Mouse (Mus musculus): ENCODE data around the gene Mbnl2. TPM values are rescaled to one million over a fixed set of nuclear protein-coding genes. Genes with fewer than 3 reads are reported as not detected.

The Mbnl2 gene
- polyA plus RNA-seq, 1 experiment from 2014 or later, result 14.6 TPM

DNA sequence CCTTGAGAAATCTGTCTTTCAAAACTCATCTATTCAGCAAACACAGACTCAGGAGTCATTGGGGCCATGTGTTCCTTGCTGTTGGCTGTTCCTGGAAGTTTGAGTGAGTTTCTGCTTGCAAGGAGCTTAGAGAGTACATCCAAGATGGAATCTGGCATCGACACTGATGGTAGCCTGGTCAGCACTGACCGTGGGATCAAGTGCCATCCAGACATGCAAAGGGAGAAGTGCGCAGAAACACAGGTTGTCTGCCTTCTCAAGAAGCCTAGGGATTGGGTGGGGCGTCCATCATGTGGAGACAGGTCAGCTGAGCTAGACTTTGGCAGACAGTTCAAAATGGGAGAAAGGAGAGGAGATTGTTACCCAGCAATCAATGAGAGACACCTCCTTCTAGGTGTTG is 89.6 kb downstream of the Mbnl2 start:
- ATAC-seq (ENCODE audit: low read depth) (no peak), DNase-seq (no peak)
- no peak overlapping the region for H3K27ac ChIP-seq
- H3K36me3 ChIP-seq, result no peaks in the 10 kb centered on the region
- no peak overlapping the region for H3K4me2 ChIP-seq
- H3K9ac ChIP-seq, result no peak overlapping the region
- H3K9me3 ChIP-seq (replicated peaks), result no peaks in the 10 kb centered on the region
- H3K27me3 ChIP-seq, result no peaks in the 10 kb centered on the region
- no peak overlapping the region for H3K4me3 ChIP-seq (replicated peaks)
- WGBS (ENCODE audit: insufficient replicate concordance), result 71% methylated on average over 4 of the region's 4 CpGs
- H3K4me1 ChIP-seq (replicated peaks), result peaks cover 33% of the 10 kb centered on the region

DNA sequence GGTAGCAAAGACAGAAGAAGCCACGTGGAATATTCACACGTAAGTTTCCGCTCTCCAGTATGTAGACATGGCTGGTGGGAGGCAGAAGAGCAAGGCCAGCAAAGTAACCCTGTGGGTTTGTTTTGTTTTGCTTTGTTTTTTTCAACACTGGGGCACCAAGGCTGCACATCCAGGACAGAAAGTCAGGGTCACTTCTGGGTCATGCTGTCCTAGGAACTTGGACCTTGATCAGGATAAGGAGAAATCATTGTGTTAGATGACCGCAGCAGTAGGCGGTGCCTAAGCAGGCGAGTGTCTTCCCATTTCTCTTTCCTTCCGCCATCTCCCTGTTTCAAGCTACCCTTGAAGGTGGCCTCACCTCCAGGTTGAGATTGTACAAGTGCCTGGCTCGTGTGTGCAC is 91.5 kb downstream of the Mbnl2 start:
- H3K4me1 ChIP-seq (replicated peaks), result peaks cover 31% of the 10 kb centered on the region
- H3K4me2 ChIP-seq, result no peak overlapping the region
- H3K27ac ChIP-seq, result no peak overlapping the region
- 76% methylated on average over 8 of the region's 8 CpGs for WGBS (ENCODE audit: insufficient replicate concordance)
- H3K36me3 ChIP-seq, result no peaks in the 10 kb centered on the region
- no peak overlapping the region for H3K9ac ChIP-seq
- ATAC-seq (ENCODE audit: low read depth) (no peak), DNase-seq (no peak)
- no peaks in the 10 kb centered on the region for H3K9me3 ChIP-seq (replicated peaks)
- H3K27me3 ChIP-seq, result no peaks in the 10 kb centered on the region
- H3K4me3 ChIP-seq (replicated peaks), result no peak overlapping the region

GRCm38 (mm10) chr14:120367589-120367988 is 92.1 kb downstream of the Mbnl2 start:
- Histone ChIP-seq H3K36me3 (no peaks in the 10 kb centered on the region), H3K4me2 (no peak overlapping the region), H3K4me3 (replicated peaks) (no peak overlapping the region), H3K27me3 (no peaks in the 10 kb centered on the region), H3K4me1 (replicated peaks) (peaks cover 27% of the 10 kb centered on the region), H3K9ac (no peak overlapping the region), H3K27ac (no peak overlapping the region), H3K9me3 (replicated peaks) (no peaks in the 10 kb centered on the region)
- no peak for DNase-seq
- WGBS (ENCODE audit: insufficient replicate concordance), result 80% methylated on average over 4 of the region's 4 CpGs
- no peak for ATAC-seq (ENCODE audit: low read depth)

- Histone ChIP-seq H3K9me3 (replicated peaks) (no peaks in the 10 kb centered on the region), H3K4me3 (replicated peaks) (no peak overlapping the region), H3K27me3 (no peaks in the 10 kb centered on the region), H3K36me3 (no peaks in the 10 kb centered on the region), H3K27ac (no peak overlapping the region), H3K9ac (no peak overlapping the region), H3K4me2 (no peak overlapping the region), H3K4me1 (replicated peaks) (peaks cover 21% of the 10 kb centered on the region)
- DNase-seq, result no peak
- no peak for ATAC-seq (ENCODE audit: low read depth)
- WGBS (ENCODE audit: insufficient replicate concordance), result 79% methylated on average over 5 of the region's 5 CpGs
These were observed 93.0 kb downstream of the Mbnl2 start for GRCm38 (mm10) chr14:120368456-120368855.

DNA sequence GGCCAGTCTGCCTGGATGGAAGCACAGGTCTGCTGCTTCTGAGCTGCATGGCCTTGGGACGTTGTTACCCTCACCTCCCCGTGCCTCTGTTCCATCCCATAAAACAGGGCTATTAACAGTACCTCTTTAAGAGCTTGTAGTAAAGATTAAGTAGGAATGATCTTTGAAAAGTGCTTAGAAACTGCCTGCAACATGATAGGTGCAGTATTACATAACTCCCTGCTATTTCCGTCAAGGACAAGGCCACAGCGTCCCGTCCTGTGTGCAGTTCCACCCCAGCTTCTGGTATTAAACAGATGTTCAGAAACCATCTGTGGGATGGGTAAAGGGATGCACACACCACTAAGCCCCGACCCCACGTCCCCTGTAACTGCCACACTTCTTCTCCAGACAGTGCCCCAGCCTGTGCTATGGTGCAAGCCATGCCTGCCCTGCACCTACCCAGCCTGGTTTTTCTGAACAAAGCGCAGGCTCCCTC is 93.5 kb downstream of the Mbnl2 start:
- Histone ChIP-seq H3K9ac (no peak overlapping the region), H3K4me1 (replicated peaks) (peaks cover 21% of the 10 kb centered on the region), H3K4me3 (replicated peaks) (no peak overlapping the region), H3K36me3 (no peaks in the 10 kb centered on the region), H3K27me3 (no peaks in the 10 kb centered on the region), H3K9me3 (replicated peaks) (no peaks in the 10 kb centered on the region), H3K4me2 (no peak overlapping the region), H3K27ac (no peak overlapping the region)
- DNase-seq (no peak), ATAC-seq (ENCODE audit: low read depth) (peak; percentile 39; the same call in 1 of the 2 replicates)
- WGBS (ENCODE audit: insufficient replicate concordance), result 53% methylated on average over 8 of the region's 8 CpGs

DNA sequence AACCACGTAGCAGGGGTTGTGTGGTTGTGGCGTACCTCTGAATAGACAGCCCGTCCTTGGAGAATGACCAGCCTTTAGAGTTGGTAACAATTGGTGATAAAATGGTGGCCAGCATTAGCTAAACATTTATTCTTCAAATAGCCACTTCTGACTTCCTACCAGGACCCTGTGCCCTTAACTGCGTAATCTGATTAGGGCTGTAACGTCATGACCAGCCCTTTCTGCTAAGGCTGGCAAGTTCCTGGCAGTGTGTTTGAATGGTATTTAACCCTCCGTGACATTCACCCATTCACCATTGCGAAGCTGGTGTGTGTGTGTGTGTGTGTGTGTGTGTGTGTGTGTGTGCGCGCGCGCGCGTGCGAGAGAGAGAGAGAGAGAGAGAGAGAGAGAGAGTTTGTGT is 94.6 kb downstream of the Mbnl2 start:
- WGBS (ENCODE audit: insufficient replicate concordance), result 70% methylated on average over 14 of the region's 14 CpGs
- Histone ChIP-seq H3K27me3 (no peaks in the 10 kb centered on the region), H3K4me3 (replicated peaks) (no peak overlapping the region), H3K36me3 (no peaks in the 10 kb centered on the region), H3K27ac (no peak overlapping the region), H3K9ac (no peak overlapping the region), H3K4me2 (no peak overlapping the region), H3K4me1 (replicated peaks) (peaks cover 21% of the 10 kb centered on the region), H3K9me3 (replicated peaks) (no peaks in the 10 kb centered on the region)
- DNase-seq (no peak), ATAC-seq (ENCODE audit: low read depth) (no peak)

DNA sequence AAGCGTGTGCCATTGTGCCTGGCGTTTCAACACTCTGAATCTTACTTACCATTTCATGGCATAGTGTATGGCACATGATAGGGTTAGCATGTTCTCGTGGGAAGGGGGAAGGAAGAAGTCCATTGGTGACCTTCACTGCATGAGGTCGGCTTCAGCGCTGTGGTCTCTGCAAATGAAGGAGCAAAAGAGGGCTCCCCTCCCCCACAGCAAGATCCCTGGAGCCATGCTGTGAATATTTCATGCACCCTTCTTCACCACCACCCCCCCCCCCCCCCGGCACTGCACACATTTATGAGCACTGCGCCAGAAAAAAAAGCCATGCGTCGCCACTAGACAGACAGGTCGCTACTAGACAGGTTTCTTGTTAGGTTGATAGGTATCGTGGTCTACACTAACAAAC is 95.2 kb downstream of the Mbnl2 start:
- 64% methylated on average over 11 of the region's 11 CpGs for WGBS (ENCODE audit: insufficient replicate concordance)
- no peak overlapping the region for H3K9ac ChIP-seq
- no peaks in the 10 kb centered on the region for H3K9me3 ChIP-seq (replicated peaks)
- no peak overlapping the region for H3K4me2 ChIP-seq
- no peaks in the 10 kb centered on the region for H3K36me3 ChIP-seq
- ATAC-seq (ENCODE audit: low read depth), result no peak
- peaks cover 21% of the 10 kb centered on the region for H3K4me1 ChIP-seq (replicated peaks)
- no peak overlapping the region for H3K27ac ChIP-seq
- no peaks in the 10 kb centered on the region for H3K27me3 ChIP-seq
- H3K4me3 ChIP-seq (replicated peaks), result no peak overlapping the region
- DNase-seq, result no peak

DNA sequence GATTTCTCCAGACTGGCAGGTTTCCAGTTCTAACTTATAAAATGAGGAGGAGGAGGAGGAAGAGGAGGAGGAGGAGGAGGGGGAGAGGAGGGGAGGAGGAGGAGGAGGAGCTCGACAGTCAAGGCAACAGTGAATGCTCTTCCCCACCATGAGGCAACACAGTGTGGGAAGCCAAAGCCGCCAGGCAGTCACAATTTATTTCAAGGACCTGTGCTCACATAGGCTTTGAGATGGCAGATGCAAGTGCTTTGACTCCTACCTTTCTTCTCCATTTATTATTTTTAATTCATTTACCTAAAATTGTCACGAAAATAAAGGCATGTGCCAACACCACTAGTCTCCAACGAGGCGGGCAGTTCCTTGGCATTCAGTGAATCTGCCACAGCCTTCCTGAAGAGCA is 95.7 kb downstream of the Mbnl2 start:
- Histone ChIP-seq H3K4me1 (replicated peaks) (peaks cover 21% of the 10 kb centered on the region), H3K9ac (no peak overlapping the region), H3K36me3 (no peaks in the 10 kb centered on the region), H3K27me3 (no peaks in the 10 kb centered on the region), H3K4me3 (replicated peaks) (no peak overlapping the region), H3K9me3 (replicated peaks) (no peaks in the 10 kb centered on the region), H3K4me2 (no peak overlapping the region), H3K27ac (no peak overlapping the region)
- no peak for ATAC-seq (ENCODE audit: low read depth)
- no peak for DNase-seq
- WGBS (ENCODE audit: insufficient replicate concordance), result 67% methylated on average over 5 of the region's 5 CpGs

DNA sequence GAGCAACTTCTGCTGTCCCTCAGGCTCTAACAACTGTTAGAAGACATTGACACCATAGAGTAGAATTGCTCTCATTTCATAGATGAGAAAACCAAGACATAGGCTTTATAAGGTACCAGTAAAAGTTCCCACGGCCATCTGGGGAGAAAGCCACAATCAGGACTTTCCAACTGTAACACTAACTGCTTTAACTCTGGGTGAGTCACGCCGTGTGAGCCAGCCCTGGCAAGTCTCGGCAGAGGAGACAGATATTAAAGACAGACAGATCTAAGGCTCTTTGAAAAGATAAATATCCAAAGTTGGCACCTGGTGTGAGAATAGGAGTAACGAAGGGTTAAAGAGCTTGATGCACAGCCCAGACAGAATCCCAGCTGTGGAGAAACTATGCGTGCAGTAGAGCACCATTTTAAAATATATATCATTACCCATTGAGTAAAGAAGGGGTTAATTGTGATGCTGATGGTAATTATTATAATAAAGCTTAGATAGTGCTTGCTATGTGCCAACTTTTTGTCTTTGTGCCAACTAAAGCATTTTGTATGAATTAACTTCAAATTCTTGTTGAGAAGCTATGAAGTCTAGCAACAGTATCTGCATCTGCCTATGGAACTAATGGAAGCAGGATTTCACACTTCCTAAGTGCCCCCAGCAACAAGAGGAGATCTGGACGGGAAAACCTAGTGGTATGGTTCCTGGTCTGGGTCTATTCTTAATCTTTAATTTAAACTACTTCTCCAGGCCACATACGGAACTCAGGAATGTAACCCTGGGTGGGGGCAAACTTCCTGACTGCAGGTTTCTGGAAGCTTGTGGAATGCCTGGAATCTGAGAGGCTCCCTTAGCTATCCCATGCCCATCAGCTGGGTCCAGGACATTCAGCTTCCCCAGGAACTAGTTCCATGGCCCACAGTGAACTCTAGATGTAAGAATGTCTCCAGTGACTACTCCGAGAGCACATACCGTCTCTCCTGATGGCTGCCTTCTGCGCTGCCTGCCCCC is 97.9 kb downstream of the Mbnl2 start:
- WGBS (ENCODE audit: insufficient replicate concordance), result 62% methylated on average over 11 of the region's 11 CpGs
- no peak overlapping the region for H3K27ac ChIP-seq
- ATAC-seq (ENCODE audit: low read depth) (no peak), DNase-seq (no peak)
- no peak overlapping the region for H3K4me2 ChIP-seq
- H3K27me3 ChIP-seq, result no peaks in the 10 kb centered on the region
- no peak overlapping the region for H3K4me3 ChIP-seq (replicated peaks)
- no peaks in the 10 kb centered on the region for H3K36me3 ChIP-seq
- H3K9ac ChIP-seq, result no peak overlapping the region
- no peaks in the 10 kb centered on the region for H3K9me3 ChIP-seq (replicated peaks)
- H3K4me1 ChIP-seq (replicated peaks), result peaks cover 16% of the 10 kb centered on the region

DNA sequence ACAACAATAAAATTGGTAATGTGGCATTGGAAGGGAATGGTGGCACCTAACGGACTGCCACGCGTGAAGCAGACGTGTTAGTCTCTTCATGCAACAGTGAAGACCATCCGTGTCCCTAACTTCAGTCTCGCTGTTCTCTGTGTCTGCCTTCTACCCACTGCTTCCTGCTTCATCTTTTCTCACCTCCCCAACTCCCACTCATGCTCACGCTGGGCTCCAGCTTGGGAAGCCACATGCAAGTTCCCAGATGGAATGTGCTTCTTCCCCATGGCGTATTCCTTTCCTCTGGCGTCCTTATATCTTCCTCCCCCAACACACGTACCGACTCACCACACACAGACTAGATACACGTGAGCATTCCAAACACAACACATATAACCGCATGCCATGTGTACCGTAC is 99.3 kb downstream of the Mbnl2 start:
- Histone ChIP-seq H3K4me1 (replicated peaks) (peaks cover 4% of the 10 kb centered on the region; the same call in 1 of the 2 replicates), H3K27ac (no peak overlapping the region)
- WGBS (ENCODE audit: insufficient replicate concordance), result 84% methylated on average over 14 of the region's 14 CpGs

DNA sequence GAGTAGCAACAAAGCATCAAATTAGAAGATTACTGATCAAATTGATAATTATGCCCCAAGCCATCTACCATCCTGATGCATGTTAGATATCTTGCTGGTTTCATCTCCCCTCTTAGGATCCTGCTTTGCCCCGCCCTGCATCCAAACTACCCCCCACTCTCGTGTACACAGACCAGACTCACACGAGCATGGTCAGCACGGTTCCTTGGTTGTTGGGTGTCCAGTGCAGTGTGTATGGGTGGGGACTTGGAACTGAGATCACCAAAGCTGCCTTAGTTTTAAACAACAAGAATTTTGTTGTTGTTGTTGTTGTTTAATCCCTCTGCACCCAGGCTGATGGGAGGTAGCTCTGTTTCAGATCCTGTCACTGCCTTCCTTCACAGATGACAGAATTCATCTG is 101.7 kb downstream of the Mbnl2 start:
- 67% methylated on average over 4 of the region's 4 CpGs for WGBS (ENCODE audit: insufficient replicate concordance)

More for the DNA sequence above, 99.3 kb downstream of the Mbnl2 start:
- ATAC-seq (ENCODE audit: low read depth) (no peak), DNase-seq (no peak)
- Histone ChIP-seq H3K27me3 (no peaks in the 10 kb centered on the region), H3K4me2 (no peak overlapping the region), H3K36me3 (no peaks in the 10 kb centered on the region), H3K4me3 (replicated peaks) (no peak overlapping the region), H3K9me3 (replicated peaks) (no peaks in the 10 kb centered on the region), H3K9ac (no peak overlapping the region)

More for the DNA sequence above, 101.7 kb downstream of the Mbnl2 start:
- Histone ChIP-seq H3K36me3 (0 out of 2 replicates have a peak, but pooled peaks cover 8% of the 10 kb centered on the region), H3K27me3 (no peaks in the 10 kb centered on the region), H3K4me3 (replicated peaks) (no peak overlapping the region), H3K4me2 (no peak overlapping the region), H3K4me1 (replicated peaks) (no peaks in the 10 kb centered on the region; the same call in none of the 2 replicates), H3K27ac (no peak overlapping the region), H3K9ac (no peak overlapping the region), H3K9me3 (replicated peaks) (no peaks in the 10 kb centered on the region)
- DNase-seq (no peak), ATAC-seq (ENCODE audit: low read depth) (no peak)

Data from liver, embryonic 13.5 days (tissue).